Mouse (Mus musculus) neural tube, embryonic 12.5 days (tissue): ENCODE data around the gene Adamtsl3. TPM values are rescaled to one million over a fixed set of nuclear protein-coding genes. Genes with fewer than 3 reads are reported as not detected.

Source experiments
- ATAC-seq: fragments of 200-750 bp; cut with Nextera tagmentation; 2 replicates; pipeline ENCODE4 v1.8.0; 2017; ENCODE audit warnings: low read depth, mild to moderate bottlenecking, moderate TSS enrichment, moderate library complexity; ENCODE audit not compliant: low FRiP score
- H3K27ac ChIP-seq: fragments of 300-500 bp; sonication (generic); 2 replicates; pipeline ENCODE4 v1.5.1; 2016
- H3K27me3 ChIP-seq: fragments of 300-500 bp; sonication (generic); replicated peaks from 2 replicates; pipeline ENCODE4 v1.6.1; 2016; ENCODE audit warnings: mild to moderate bottlenecking
- H3K36me3 ChIP-seq: fragments of 300-500 bp; sonication (generic); 2 replicates; pipeline ENCODE4 v1.6.1; 2016; ENCODE audit warnings: mild to moderate bottlenecking
- H3K4me1 ChIP-seq: fragments of 300-500 bp; sonication (generic); 2 replicates; pipeline ENCODE4 v1.6.1; 2016
- H3K4me2 ChIP-seq: fragments of 300-500 bp; sonication (generic); replicated peaks from 2 replicates; pipeline ENCODE4 v1.6.1; 2016; ENCODE audit warnings: mild to moderate bottlenecking
- H3K4me3 ChIP-seq: fragments of 300-500 bp; sonication (generic); 2 replicates; pipeline ENCODE4 v1.5.1; 2016
- H3K9ac ChIP-seq: fragments of 300-500 bp; sonication (generic); 2 replicates; pipeline ENCODE4 v1.6.1; 2016; ENCODE audit warnings: mild to moderate bottlenecking
- H3K9me3 ChIP-seq: fragments of 300-500 bp; sonication (generic); 2 replicates; pipeline ENCODE4 v1.6.1; 2016; ENCODE audit warnings: mild to moderate bottlenecking
- WGBS: fragments of 180-500 bp; shearing (Covaris S2); methylation state at CpG from one replicate; pipeline ENCODE4 v1.1.7; 2016; 5-methylcytosine and 5-hydroxymethylcytosine counted together
- polyA plus RNA-seq: library from polyadenylated mRNA; unstranded; fragments of >200 nt; fragmentation: Nextera tagmentation; extraction: Ambion mirVana; gene quantifications from 2 replicates; pipeline ENCODE4 v1.2.1, GENCODE M21; 2016

The Adamtsl3 gene
- polyA plus RNA-seq = 0.40 and 0.63 TPM in 2 replicates

DNA sequence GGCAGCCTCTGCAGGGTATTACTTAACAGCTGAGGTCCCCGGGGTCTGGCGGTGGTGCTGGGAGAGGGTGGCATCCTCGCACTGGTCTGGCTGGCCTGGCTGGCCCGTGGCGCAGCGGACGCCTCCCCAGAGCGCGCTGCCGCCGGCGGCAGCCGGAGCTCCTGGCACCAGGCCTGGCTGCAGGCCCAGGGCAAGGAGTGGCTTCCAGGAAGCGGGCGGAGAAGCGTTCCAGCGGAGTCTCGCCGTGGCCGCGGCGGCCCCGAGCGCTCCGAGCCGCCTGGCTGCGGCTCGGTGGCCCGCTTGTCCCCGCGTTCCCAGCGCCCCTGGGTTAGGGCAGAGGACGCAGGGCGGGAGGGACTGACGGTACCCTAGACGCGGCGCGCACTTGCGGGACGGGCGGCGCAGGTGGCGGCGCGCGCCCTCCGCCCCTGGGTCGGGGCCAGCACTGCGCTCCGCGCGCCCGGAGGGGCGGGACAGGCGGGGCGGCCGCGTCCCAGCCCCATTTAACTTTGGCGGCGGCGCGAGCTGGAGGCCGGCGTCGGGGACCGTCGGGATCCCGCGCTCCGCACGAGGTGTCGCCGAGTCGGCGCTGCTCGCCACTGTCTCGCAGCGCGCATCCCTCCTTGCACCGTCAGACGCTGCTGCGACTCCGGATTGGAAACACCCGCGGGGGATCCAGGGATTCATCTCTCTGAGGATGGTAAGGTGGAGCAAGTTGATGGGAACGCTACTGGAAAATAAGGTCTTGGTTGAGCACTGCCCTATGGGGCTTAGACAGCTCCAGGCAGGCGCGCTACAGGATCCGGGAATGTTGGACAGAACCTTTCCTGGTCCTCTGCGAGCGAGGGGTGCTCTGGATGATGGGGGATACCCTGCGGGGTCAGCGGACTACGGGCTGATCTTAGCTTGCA is at the start of gene Adamtsl3:
Gene Adamtsl3, plus strand, starts transcription at position 484 of the 911 bp plus-strand sequence.
- peak within 1 kb of the TSS; percentile 87 for H3K4me2 ChIP-seq
- ATAC-seq = peak; percentile 45
- peak within 1 kb of the TSS; percentile 33 for H3K9ac ChIP-seq
- peaks cover 43% of the 10 kb centered on the region for H3K27me3 ChIP-seq
- H3K27ac ChIP-seq = no peak within 1 kb of the TSS
- WGBS = under 1% methylated on average over 94 of the region's 95 CpGs
- H3K4me3 ChIP-seq = peak within 1 kb of the TSS; percentile 45
- peaks cover 14% of the 10 kb centered on the region; the same call in 1 of the 2 replicates for H3K4me1 ChIP-seq
- no peaks in the 10 kb centered on the region for H3K36me3 ChIP-seq
- no peaks in the 10 kb centered on the region for H3K9me3 ChIP-seq

DNA sequence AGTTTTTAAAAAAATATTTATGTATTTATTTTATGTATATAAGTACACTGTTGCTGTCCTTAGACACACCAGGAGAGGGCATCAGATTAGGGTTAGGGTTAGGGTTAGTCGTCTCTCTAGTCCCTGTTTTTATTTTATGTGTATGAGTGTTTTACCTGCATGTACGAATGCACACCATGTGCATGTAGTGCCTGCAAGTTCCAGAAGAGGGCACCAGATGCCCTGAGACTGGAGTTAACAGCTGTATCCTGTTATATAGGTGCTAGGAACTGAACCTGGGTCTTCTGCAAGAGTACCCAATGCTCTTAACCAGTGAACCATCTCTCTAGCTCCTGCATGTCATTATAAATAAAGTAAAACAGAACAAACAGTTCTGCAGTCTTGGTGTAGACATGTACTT is 48.3 kb upstream of the Adamtsl3 start:
- Histone ChIP-seq H3K4me3 (no peak overlapping the region), H3K27me3 (no peaks in the 10 kb centered on the region), H3K9me3 (0 out of 2 replicates have a peak, but pooled peaks cover 6% of the 10 kb centered on the region), H3K27ac (no peak overlapping the region), H3K9ac (no peak overlapping the region), H3K4me2 (no peak overlapping the region), H3K36me3 (no peaks in the 10 kb centered on the region), H3K4me1 (no peaks in the 10 kb centered on the region)
- no peak for ATAC-seq
- WGBS = 88% methylated on average over 2 of the region's 2 CpGs

DNA sequence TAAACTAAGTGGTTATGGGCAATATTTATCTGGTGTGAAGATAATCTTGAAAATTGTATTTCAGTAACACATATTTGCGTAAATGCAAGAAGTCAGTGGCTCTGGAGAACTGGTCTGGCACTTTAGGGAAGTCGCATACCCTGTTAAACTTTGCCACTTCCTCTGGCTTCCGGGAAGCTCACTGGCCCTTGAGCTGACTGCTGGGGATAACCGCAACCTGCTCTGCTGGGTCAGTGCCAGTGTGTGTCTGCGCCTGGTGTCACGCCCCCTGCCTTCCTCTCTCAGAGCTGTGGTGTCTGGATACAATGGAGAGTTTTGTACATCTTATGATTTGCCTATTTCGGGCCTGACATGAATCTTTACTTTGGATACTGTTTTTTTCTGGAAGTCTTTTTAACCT is 42.1 kb upstream of the Adamtsl3 start:
- Histone ChIP-seq H3K4me1 (no peaks in the 10 kb centered on the region), H3K27ac (no peak overlapping the region), H3K9me3 (no peaks in the 10 kb centered on the region), H3K27me3 (no peaks in the 10 kb centered on the region), H3K4me3 (no peak overlapping the region), H3K4me2 (no peak overlapping the region), H3K9ac (no peak overlapping the region), H3K36me3 (no peaks in the 10 kb centered on the region)
- WGBS = 84% methylated on average over 7 of the region's 7 CpGs
- no peak for ATAC-seq

DNA sequence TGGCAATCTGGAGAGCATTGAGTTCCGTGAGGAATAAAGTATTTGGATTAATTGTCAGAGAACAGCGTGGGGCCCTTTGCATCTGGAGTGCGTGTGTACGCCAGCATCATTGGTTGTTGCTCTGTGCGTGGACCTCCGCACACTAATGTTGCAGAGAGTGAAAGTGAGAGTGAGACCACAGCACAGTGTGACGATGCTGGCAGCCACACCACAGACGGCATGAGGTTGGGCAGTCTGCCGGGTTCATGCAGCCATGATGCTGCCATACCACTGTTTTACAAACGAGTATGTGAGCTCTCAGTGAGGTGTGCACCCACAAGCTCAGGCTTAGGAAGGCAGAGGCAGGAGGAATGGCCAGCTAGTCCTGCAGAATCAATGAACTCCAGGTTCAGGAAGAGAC is 41.4 kb upstream of the Adamtsl3 start:
- H3K4me1 ChIP-seq = no peaks in the 10 kb centered on the region
- H3K9ac ChIP-seq = no peak overlapping the region
- ATAC-seq = no peak
- H3K9me3 ChIP-seq = no peaks in the 10 kb centered on the region
- no peak overlapping the region for H3K27ac ChIP-seq
- H3K36me3 ChIP-seq = no peaks in the 10 kb centered on the region
- WGBS = 78% methylated on average over 10 of the region's 10 CpGs
- H3K4me3 ChIP-seq = no peak overlapping the region
- no peaks in the 10 kb centered on the region for H3K27me3 ChIP-seq
- no peak overlapping the region for H3K4me2 ChIP-seq

- ATAC-seq = no peak
- H3K4me3 ChIP-seq = no peak overlapping the region
- WGBS = 83% methylated on average over 2 of the region's 2 CpGs
Measured at GRCm38 (mm10) chr7:82294611-82295010, 40.9 kb upstream of the Adamtsl3 start.

GRCm38 (mm10) chr7:82308398-82308797 is 27.1 kb upstream of the Adamtsl3 start:
- H3K9me3 ChIP-seq = no peaks in the 10 kb centered on the region
- H3K4me3 ChIP-seq = no peak overlapping the region
- no peak overlapping the region for H3K27ac ChIP-seq
- H3K4me1 ChIP-seq = no peaks in the 10 kb centered on the region
- H3K36me3 ChIP-seq = no peaks in the 10 kb centered on the region
- no peaks in the 10 kb centered on the region for H3K27me3 ChIP-seq
- no peak; the same call in 1 of the 2 replicates for ATAC-seq
- no peak overlapping the region for H3K4me2 ChIP-seq
- 89% methylated on average over 4 of the region's 4 CpGs for WGBS
- H3K9ac ChIP-seq = no peak overlapping the region

More at GRCm38 (mm10) chr7:82294611-82295010, 40.9 kb upstream of the Adamtsl3 start:
- no peaks in the 10 kb centered on the region for H3K4me1 ChIP-seq
- no peak overlapping the region for H3K9ac ChIP-seq
- H3K27ac ChIP-seq = no peak overlapping the region
- no peak overlapping the region for H3K4me2 ChIP-seq
- no peaks in the 10 kb centered on the region for H3K9me3 ChIP-seq
- H3K27me3 ChIP-seq = no peaks in the 10 kb centered on the region
- no peaks in the 10 kb centered on the region for H3K36me3 ChIP-seq

- Histone ChIP-seq H3K9me3 (no peaks in the 10 kb centered on the region), H3K36me3 (no peaks in the 10 kb centered on the region), H3K4me1 (no peaks in the 10 kb centered on the region), H3K27me3 (no peaks in the 10 kb centered on the region), H3K4me3 (no peak overlapping the region), H3K9ac (no peak overlapping the region), H3K4me2 (no peak overlapping the region), H3K27ac (no peak overlapping the region)
- 88% methylated on average over 12 of the region's 12 CpGs for WGBS
- ATAC-seq = no peak
Measured at GRCm38 (mm10) chr7:82318515-82318914, 17.0 kb upstream of the Adamtsl3 start.

GRCm38 (mm10) chr7:82326616-82327015 is 8.9 kb upstream of the Adamtsl3 start:
- no peak overlapping the region for H3K4me2 ChIP-seq
- H3K27ac ChIP-seq = no peak overlapping the region
- H3K36me3 ChIP-seq = no peaks in the 10 kb centered on the region
- no peaks in the 10 kb centered on the region for H3K4me1 ChIP-seq
- no peaks in the 10 kb centered on the region for H3K9me3 ChIP-seq
- H3K27me3 ChIP-seq = no peaks in the 10 kb centered on the region
- H3K9ac ChIP-seq = no peak overlapping the region
- 59% methylated on average over 1 of the region's 1 CpGs for WGBS
- no peak overlapping the region for H3K4me3 ChIP-seq
- no peak for ATAC-seq

GRCm38 (mm10) chr7:82327201-82327600 is 8.3 kb upstream of the Adamtsl3 start:
- Histone ChIP-seq H3K9me3 (no peaks in the 10 kb centered on the region), H3K36me3 (no peaks in the 10 kb centered on the region), H3K4me1 (no peaks in the 10 kb centered on the region), H3K4me3 (no peak overlapping the region), H3K27ac (no peak overlapping the region), H3K27me3 (no peaks in the 10 kb centered on the region), H3K9ac (no peak overlapping the region), H3K4me2 (no peak overlapping the region)
- WGBS = 33% methylated on average over 4 of the region's 4 CpGs
- no peak for ATAC-seq

- H3K9ac ChIP-seq = no peak overlapping the region
- no peak overlapping the region for H3K27ac ChIP-seq
- 71% methylated on average over 5 of the region's 5 CpGs for WGBS
- no peaks in the 10 kb centered on the region for H3K36me3 ChIP-seq
- no peak overlapping the region for H3K4me2 ChIP-seq
- no peak for ATAC-seq
- no peaks in the 10 kb centered on the region for H3K9me3 ChIP-seq
- H3K4me1 ChIP-seq = no peaks in the 10 kb centered on the region
- no peaks in the 10 kb centered on the region for H3K27me3 ChIP-seq
- H3K4me3 ChIP-seq = no peak overlapping the region
Measured at GRCm38 (mm10) chr7:82327881-82328280, 7.6 kb upstream of the Adamtsl3 start.

DNA sequence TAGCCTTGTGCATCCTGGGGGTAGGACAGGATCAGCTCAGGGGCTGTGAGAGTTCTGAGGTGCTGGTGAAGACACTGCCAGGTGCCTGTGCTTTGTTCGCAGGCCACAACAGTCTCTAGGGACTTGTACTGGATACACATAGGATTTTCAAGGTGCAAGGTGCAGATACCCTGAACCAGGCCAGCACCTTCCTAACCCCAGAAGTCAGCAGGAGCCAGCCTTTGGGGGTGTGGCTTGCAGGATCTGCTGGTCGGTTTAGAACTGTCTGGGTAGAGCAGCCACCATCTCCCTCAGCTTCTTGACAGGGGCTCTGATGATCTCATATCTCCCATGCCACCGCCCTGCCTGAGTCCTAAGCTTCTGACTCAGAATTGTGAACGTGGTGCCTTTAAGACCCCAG is 5.7 kb upstream of the Adamtsl3 start:
- Histone ChIP-seq H3K4me2 (no peak overlapping the region), H3K4me1 (no peaks in the 10 kb centered on the region), H3K9ac (no peak overlapping the region), H3K4me3 (no peak overlapping the region), H3K27ac (no peak overlapping the region), H3K9me3 (no peaks in the 10 kb centered on the region), H3K36me3 (no peaks in the 10 kb centered on the region), H3K27me3 (peaks cover 17% of the 10 kb centered on the region)
- ATAC-seq = no peak
- 67% methylated on average over 4 of the region's 4 CpGs for WGBS

DNA sequence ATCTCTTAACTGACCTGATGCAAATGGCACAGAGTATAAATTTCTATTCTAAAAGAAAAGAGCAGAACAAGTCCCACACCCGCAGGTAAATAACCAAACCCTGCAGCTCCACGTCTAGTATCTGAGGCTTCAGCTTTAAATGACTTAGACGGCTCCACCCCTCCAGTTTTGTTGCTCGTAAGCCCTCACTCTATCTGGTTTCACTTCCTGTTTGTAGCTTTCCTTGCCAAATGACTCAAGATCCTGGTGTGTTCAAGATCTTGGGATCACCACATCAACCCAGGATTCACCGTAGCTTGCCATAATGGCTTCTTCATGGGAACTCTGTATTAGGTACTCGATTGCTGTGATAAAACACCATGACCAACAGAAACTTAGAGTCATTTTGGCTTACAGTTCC is 4.6 kb upstream of the Adamtsl3 start:
- H3K4me3 ChIP-seq = no peak overlapping the region
- WGBS = 71% methylated on average over 6 of the region's 6 CpGs
- no peak for ATAC-seq

More for the DNA sequence above, 4.6 kb upstream of the Adamtsl3 start:
- H3K36me3 ChIP-seq = no peaks in the 10 kb centered on the region
- no peak overlapping the region for H3K27ac ChIP-seq
- H3K4me1 ChIP-seq = peaks cover 9% of the 10 kb centered on the region; the same call in 1 of the 2 replicates
- peaks cover 27% of the 10 kb centered on the region for H3K27me3 ChIP-seq
- H3K9me3 ChIP-seq = no peaks in the 10 kb centered on the region
- H3K9ac ChIP-seq = no peak overlapping the region
- H3K4me2 ChIP-seq = no peak overlapping the region
